Mouse (Mus musculus): ENCODE measurements at regions not wholly inside any gene's neighbourhood (a gene's known extent, or its start where the extent isn't known, plus 50 kb on each side); places are given as distances from the start of the nearest gene placed in this dataset.
A peak's percentile ranks its signal among the peaks of the same experiment; 100 is the strongest.

- no peak for ATAC-seq (ENCODE audit: low FRiP score, low read depth)
- Histone ChIP-seq H3K9ac (ENCODE audit: low read depth, low read length, severe bottlenecking) (no peak overlapping the region), H3K4me1 (ENCODE audit: control insufficient read depth, insufficient read depth, low read length) (no peaks in the 10 kb centered on the region), H3K4me3 (replicated peaks; ENCODE audit: low read length) (no peak overlapping the region), H3K36me3 (ENCODE audit: control insufficient read depth, insufficient read depth, low read length) (no peaks in the 10 kb centered on the region), H3K27me3 (ENCODE audit: control insufficient read depth, insufficient read depth, low read length) (no peaks in the 10 kb centered on the region), H3K27ac (replicated peaks; ENCODE audit: low read depth, low read length) (no peak overlapping the region), H3K4me2 (replicated peaks; ENCODE audit: low read depth, low read length, severe bottlenecking) (no peak overlapping the region), H3K9me3 (ENCODE audit: control insufficient read depth, low read length) (no peaks in the 10 kb centered on the region)
- 27% methylated on average over 2 of the region's 2 CpGs for WGBS
- TF ChIP-seq POLR2A (IDR thresholded peaks at IDR 0.05; ENCODE audit: borderline replicate concordance, extremely low read depth, insufficient read depth, insufficient read length), result no peak
- no peak for DNase-seq (ENCODE audit: low spot score)
These were observed 206.3 kb upstream of the Foxq1 start for GRCm38 (mm10) chr13:31349671-31350070.

GRCm38 (mm10) chr13:31351481-31351880 is 204.5 kb upstream of the Foxq1 start:
- Histone ChIP-seq H3K4me1 (ENCODE audit: control insufficient read depth, insufficient read depth, low read length) (no peaks in the 10 kb centered on the region), H3K4me2 (replicated peaks; ENCODE audit: low read depth, low read length, severe bottlenecking) (no peak overlapping the region), H3K4me3 (replicated peaks; ENCODE audit: low read length) (no peak overlapping the region), H3K9me3 (ENCODE audit: control insufficient read depth, low read length) (no peaks in the 10 kb centered on the region), H3K27me3 (ENCODE audit: control insufficient read depth, insufficient read depth, low read length) (no peaks in the 10 kb centered on the region), H3K36me3 (ENCODE audit: control insufficient read depth, insufficient read depth, low read length) (no peaks in the 10 kb centered on the region), H3K9ac (ENCODE audit: low read depth, low read length, severe bottlenecking) (no peak overlapping the region), H3K27ac (replicated peaks; ENCODE audit: low read depth, low read length) (no peak overlapping the region)
- TF ChIP-seq POLR2A (IDR thresholded peaks at IDR 0.05; ENCODE audit: borderline replicate concordance, extremely low read depth, insufficient read depth, insufficient read length), result no peak
- DNase-seq (ENCODE audit: low spot score) (no peak), ATAC-seq (ENCODE audit: low FRiP score, low read depth) (no peak)

GRCm38 (mm10) chr13:31352825-31353224 is 203.1 kb upstream of the Foxq1 start:
- Histone ChIP-seq H3K36me3 (ENCODE audit: control insufficient read depth, insufficient read depth, low read length) (no peaks in the 10 kb centered on the region), H3K4me2 (replicated peaks; ENCODE audit: low read depth, low read length, severe bottlenecking) (no peak overlapping the region), H3K9me3 (ENCODE audit: control insufficient read depth, low read length) (no peaks in the 10 kb centered on the region), H3K9ac (ENCODE audit: low read depth, low read length, severe bottlenecking) (no peak overlapping the region), H3K4me3 (replicated peaks; ENCODE audit: low read length) (no peak overlapping the region), H3K27ac (replicated peaks; ENCODE audit: low read depth, low read length) (no peak overlapping the region), H3K27me3 (ENCODE audit: control insufficient read depth, insufficient read depth, low read length) (no peaks in the 10 kb centered on the region), H3K4me1 (ENCODE audit: control insufficient read depth, insufficient read depth, low read length) (no peaks in the 10 kb centered on the region)
- no peak for TF ChIP-seq POLR2A (IDR thresholded peaks at IDR 0.05; ENCODE audit: borderline replicate concordance, extremely low read depth, insufficient read depth, insufficient read length)
- 76% methylated on average over 5 of the region's 5 CpGs for WGBS
- no peak for DNase-seq (ENCODE audit: low spot score)
- ATAC-seq (ENCODE audit: low FRiP score, low read depth), result no peak

GRCm38 (mm10) chr13:31359353-31359752 is 196.6 kb upstream of the Foxq1 start:
- peak; percentile 11 for DNase-seq (ENCODE audit: low spot score)
- Histone ChIP-seq H3K9me3 (ENCODE audit: control insufficient read depth, low read length) (no peaks in the 10 kb centered on the region), H3K4me3 (replicated peaks; ENCODE audit: low read length) (no peak overlapping the region), H3K36me3 (ENCODE audit: control insufficient read depth, insufficient read depth, low read length) (no peaks in the 10 kb centered on the region), H3K4me2 (replicated peaks; ENCODE audit: low read depth, low read length, severe bottlenecking) (no peak overlapping the region), H3K27ac (replicated peaks; ENCODE audit: low read depth, low read length) (no peak overlapping the region), H3K4me1 (ENCODE audit: control insufficient read depth, insufficient read depth, low read length) (no peaks in the 10 kb centered on the region), H3K27me3 (ENCODE audit: control insufficient read depth, insufficient read depth, low read length) (no peaks in the 10 kb centered on the region), H3K9ac (ENCODE audit: low read depth, low read length, severe bottlenecking) (no peak overlapping the region)
- TF ChIP-seq POLR2A (IDR thresholded peaks at IDR 0.05; ENCODE audit: borderline replicate concordance, extremely low read depth, insufficient read depth, insufficient read length), result no peak
- no peak for ATAC-seq (ENCODE audit: low FRiP score, low read depth)
- WGBS, result 78% methylated on average over 4 of the region's 4 CpGs

- Histone ChIP-seq H3K36me3 (ENCODE audit: control insufficient read depth, insufficient read depth, low read length) (no peaks in the 10 kb centered on the region), H3K9me3 (ENCODE audit: control insufficient read depth, low read length) (no peaks in the 10 kb centered on the region), H3K4me2 (replicated peaks; ENCODE audit: low read depth, low read length, severe bottlenecking) (no peak overlapping the region), H3K9ac (ENCODE audit: low read depth, low read length, severe bottlenecking) (no peak overlapping the region), H3K27me3 (ENCODE audit: control insufficient read depth, insufficient read depth, low read length) (no peaks in the 10 kb centered on the region), H3K4me3 (replicated peaks; ENCODE audit: low read length) (no peak overlapping the region), H3K4me1 (ENCODE audit: control insufficient read depth, insufficient read depth, low read length) (no peaks in the 10 kb centered on the region), H3K27ac (replicated peaks; ENCODE audit: low read depth, low read length) (no peak overlapping the region)
- no peak for TF ChIP-seq POLR2A (IDR thresholded peaks at IDR 0.05; ENCODE audit: borderline replicate concordance, extremely low read depth, insufficient read depth, insufficient read length)
- no peak for DNase-seq (ENCODE audit: low spot score)
- no peak for ATAC-seq (ENCODE audit: low FRiP score, low read depth)
- WGBS, result 5% methylated on average over 3 of the region's 3 CpGs
These were observed 193.5 kb upstream of the Foxq1 start for GRCm38 (mm10) chr13:31362386-31362785.

GRCm38 (mm10) chr13:31364369-31364768 is 191.6 kb upstream of the Foxq1 start:
- H3K36me3 ChIP-seq (ENCODE audit: control insufficient read depth, insufficient read depth, low read length), result no peaks in the 10 kb centered on the region
- no peak overlapping the region for H3K27ac ChIP-seq (replicated peaks; ENCODE audit: low read depth, low read length)
- WGBS, result 70% methylated on average over 4 of the region's 4 CpGs
- no peaks in the 10 kb centered on the region for H3K9me3 ChIP-seq (ENCODE audit: control insufficient read depth, low read length)
- no peak overlapping the region for H3K9ac ChIP-seq (ENCODE audit: low read depth, low read length, severe bottlenecking)
- H3K4me3 ChIP-seq (replicated peaks; ENCODE audit: low read length), result no peak overlapping the region
- H3K4me2 ChIP-seq (replicated peaks; ENCODE audit: low read depth, low read length, severe bottlenecking), result no peak overlapping the region
- no peak for DNase-seq (ENCODE audit: low spot score)
- no peak for TF ChIP-seq POLR2A (IDR thresholded peaks at IDR 0.05; ENCODE audit: borderline replicate concordance, extremely low read depth, insufficient read depth, insufficient read length)
- H3K4me1 ChIP-seq (ENCODE audit: control insufficient read depth, insufficient read depth, low read length), result peaks cover 4% of the 10 kb centered on the region; the same call in 1 of the 2 replicates
- no peaks in the 10 kb centered on the region for H3K27me3 ChIP-seq (ENCODE audit: control insufficient read depth, insufficient read depth, low read length)
- ATAC-seq (ENCODE audit: low FRiP score, low read depth), result no peak

All from limb, embryonic 14.5 days (tissue).